Mouse (Mus musculus) layer of hippocampus, adult 9-11 months (tissue): ENCODE measurements at regions not wholly inside any gene's neighbourhood (a gene's known extent, or its start where the extent isn't known, plus 50 kb on each side); places are given as distances from the start of the nearest gene placed in this dataset.
"Not testable (repeated sequence)": the region's sequence is repeated elsewhere in the genome, so short reads cannot be mapped to it uniquely, and the experiment has no call there.

ENCODE experiments used
- DNase-seq: peaks from one replicate; pipeline ENCODE4 v3.0.0; 2022

DNA sequence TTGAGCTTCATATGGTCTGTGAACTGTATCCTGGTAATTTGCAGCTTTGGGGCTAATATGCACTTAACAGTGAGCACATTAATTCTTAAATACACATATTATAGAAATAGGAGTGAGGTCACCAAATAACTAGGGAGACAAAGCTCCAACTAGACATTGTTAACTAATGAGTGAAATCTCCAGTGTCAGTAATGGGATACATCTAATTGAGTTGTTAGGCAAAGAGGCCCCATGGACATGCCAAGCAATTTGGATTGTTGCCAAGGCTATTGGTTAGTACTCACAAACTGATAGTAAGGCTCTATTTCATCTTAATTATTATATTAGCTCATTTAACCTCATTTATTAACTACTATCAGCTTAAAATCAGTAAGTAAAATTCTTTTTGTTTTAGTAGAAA is 698.5 kb downstream of the Triml1 start:
- DNase-seq = no peak

DNA sequence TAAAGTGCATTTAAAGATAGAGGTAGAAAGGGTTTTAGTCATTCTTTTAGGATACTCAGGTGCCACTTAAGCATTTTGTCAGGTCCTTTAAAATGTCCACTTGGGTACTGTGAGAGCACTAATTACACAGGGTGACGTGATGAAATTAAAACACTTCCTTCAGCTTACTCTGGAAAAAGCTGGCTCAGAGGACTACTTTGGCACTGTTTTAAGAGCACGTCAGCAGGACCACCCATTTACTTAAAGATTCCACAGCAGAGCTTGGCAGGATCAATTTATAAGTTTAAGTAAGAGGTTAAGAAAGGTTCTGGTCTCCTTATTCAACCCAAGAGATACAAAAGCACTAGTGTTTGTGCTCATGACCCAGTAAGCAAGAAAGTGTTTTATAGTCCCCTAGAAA is 738.7 kb downstream of the Triml1 start:
- no peak for DNase-seq

DNA sequence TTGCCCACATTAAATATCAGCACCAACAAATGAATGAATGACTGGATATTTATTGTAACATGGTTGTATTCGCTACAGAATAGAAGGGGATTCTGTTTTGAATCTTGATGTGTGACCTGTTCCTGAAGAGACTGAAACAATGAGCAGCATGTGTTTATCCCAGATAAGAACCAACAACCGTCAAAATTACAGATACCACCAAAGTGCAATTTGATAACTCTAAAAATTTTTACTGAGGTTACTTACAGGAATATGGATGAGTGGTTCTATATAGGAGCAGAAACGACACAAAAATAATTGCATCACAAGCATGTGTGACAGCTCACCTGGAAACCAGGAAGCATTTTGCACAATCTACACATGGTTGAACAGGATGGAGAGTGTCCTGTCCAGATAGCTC is 744.4 kb downstream of the Triml1 start:
- DNase-seq = no peak

DNA sequence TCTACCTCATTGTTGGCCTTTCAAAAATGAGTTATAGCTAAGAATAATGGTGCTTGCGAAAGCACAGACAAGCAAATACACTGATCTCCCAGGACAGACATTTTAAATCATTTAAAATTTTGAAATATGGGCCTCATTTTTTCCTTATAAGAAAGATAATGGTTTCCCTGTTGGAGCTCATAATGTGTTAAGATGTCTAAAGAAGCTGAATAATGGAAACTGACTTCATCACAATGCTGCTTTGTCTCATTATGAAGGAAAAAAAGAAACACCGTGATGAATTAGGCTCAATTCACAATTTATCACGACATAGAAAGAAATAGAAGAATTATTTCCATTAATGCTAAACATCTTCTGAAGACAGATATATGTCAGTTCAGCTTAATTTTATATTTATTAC is 752.5 kb downstream of the Triml1 start:
- no peak for DNase-seq

DNA sequence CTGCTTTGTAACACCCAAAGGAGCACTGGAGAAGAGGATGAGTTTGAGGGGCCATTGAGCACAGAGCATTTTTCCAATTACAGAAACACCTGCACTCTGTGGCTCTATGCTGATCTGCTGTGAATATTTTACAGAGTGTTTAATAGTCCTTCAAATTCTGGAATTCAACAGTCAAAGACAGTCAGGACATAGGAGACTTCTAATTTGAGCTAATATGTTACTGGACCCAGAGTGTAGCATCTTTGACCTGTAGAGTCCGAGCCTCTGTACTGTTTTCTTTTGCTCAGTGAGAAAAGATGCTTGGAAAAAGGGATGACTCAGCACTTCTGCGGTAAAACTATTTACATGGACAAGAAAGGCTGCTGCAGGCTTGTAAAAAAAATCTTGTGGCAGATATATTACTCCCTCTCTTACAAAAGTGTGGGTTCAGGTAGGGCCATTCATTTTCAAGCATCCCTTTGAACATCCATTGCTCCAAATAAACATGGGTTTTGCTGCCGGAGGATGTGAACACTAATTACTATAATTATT is 793.1 kb downstream of the Triml1 start:
- DNase-seq = no peak

DNA sequence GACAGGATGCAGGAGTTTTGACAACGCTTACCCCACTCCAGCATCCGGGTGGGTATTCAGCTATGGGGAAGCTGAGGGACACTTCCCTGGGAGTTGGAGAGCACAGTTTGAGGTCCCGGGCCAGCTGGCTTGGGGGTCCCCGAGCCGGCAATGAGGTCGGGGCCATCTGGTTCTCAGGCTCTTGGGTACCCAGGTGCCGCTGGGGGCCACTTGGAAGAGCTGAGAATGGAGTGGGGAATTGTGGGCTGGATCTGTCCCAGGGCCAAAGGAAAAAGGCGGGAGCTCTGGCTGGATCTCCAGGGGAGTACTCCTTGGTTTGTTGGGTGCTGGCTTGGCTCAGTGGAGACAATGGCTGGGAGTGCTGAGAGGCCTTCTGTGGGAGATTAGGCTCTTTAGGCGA is 806.6 kb downstream of the Triml1 start:
- no peak for DNase-seq

DNA sequence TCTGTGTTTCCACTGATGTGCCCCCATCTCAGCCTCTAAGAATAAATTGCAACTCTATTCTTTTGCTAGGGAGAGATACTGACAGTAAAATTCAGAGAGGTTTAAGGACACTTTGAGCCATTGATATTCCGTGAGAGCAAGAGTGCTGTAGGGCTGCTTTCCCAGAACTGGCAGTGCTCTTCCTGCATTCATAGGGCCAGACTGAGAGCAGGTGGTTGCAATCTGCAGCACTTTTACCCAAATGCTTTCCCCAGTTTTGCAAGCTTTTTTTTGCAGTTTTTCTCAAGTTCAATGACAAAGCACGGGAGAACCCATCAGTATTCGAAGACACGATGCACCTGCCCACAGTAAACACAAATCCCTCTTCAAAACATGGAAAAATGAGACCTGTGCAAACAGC is 816.6 kb downstream of the Triml1 start:
- peak; percentile 41 for DNase-seq

DNA sequence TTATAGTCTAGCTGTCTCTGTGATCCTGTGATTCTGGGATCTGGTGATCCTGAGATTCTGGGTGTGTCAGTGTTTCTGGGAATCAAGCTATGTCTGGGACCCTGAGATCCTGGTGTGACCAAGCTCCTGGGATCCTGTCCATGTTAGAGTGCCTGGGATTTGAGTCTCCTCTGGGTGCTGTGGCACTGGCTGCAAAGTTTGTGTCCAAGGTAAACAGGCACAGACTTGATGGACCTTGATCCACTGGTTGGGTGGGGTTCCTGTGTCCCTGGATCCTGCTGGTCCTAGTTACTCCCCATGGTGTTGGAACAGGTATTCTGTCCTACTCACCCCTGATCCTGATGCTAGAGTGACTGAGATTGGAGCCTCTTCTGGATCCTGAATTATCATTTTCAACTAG is 818.4 kb downstream of the Triml1 start:
- no peak for DNase-seq

DNA sequence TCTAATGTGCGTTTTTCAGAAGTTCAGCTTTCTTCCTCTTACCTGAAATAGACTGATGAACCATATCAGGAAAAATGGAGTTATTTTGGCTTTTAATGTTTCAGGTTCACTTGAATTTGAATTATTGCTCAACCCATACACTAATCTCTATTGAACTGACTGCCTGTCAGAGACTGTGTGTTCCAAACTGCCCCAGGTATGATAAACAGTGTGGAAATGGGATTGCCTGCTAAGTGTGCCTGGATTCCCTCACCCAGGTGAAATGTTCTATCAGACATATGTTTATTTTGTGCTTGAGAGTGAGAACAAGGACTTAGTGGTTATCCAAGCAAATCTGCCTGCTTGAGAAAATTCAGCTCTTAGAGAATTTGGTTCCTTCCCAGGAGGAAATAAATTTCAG is 830.2 kb downstream of the Triml1 start:
- DNase-seq = no peak

DNA sequence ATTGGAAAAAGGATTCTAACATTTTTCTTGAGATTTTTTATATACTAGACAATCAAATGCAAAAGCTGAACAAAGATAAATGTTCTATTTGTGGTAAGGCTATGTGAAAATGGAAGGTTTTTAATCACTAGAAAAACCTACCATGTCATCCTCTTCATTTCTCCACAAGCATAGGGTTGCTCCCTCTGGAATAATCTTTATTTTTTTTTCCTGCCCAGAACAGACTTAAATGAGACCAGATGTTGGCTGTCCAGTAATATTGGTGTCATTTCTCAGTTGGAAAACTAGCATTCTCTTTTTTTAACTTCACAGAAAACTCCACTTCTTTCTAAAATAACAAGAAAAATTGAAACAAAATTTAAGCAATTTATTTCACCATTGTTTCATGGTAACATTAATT is 849.9 kb downstream of the Triml1 start:
- DNase-seq = no peak

DNA sequence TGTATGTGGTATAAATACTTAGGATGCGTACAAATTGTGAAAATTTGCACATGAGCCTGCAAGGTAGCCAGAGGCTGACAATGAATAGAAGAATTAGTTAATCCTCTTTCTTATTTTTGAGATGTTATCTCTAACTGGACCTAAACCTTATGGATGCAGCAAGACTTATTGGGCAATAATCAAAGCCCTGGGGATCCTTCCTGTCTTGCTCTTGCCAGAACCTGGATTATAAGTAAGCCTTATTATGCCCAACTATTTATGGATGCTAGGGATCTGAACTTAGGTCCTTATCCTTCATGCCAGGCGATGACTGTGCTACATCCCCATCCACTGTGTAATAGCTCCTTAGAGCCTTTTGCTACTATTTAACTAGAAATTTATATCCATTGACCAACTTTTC is 859.3 kb downstream of the Triml1 start:
- no peak for DNase-seq

DNA sequence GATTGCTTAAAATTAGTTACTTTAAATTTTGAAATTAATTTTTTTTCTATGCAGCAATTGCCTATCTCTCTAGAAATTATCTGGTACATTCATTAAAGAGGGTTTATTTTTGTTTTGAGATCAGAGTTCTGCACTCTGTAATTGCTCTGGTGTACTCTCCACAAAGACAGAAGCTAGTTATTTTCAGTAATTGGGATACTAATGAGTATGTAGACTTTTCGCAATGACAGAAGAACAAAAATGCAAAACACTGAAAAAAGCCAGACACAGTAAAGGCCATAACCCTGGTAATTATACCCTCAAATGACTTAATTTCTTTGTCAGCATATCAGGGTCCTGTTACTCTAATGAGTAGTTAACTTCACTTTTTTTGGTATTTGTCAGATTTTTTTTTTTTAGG is 836.5 kb upstream of the Frg1 start:
- DNase-seq = no peak

DNA sequence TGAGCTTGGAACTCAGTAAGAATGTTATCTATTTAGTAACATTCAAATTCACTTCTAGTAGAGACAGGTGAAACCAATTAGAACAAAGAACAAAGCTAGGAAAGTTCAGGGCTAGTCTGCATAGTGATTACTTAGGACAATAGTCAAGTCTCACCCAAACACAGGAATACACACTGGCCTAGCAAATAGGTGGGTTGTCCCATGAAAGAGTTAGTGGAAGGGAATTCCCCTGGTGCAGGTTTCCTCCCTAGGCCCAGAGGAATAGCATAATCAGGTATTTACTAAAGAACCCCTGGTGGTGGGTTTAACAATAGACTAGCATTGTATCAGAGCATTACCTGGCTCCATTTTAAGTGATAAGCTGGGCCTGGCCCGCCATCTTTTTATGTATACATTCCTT is 825.4 kb upstream of the Frg1 start:
- DNase-seq = not testable (repeated sequence)

DNA sequence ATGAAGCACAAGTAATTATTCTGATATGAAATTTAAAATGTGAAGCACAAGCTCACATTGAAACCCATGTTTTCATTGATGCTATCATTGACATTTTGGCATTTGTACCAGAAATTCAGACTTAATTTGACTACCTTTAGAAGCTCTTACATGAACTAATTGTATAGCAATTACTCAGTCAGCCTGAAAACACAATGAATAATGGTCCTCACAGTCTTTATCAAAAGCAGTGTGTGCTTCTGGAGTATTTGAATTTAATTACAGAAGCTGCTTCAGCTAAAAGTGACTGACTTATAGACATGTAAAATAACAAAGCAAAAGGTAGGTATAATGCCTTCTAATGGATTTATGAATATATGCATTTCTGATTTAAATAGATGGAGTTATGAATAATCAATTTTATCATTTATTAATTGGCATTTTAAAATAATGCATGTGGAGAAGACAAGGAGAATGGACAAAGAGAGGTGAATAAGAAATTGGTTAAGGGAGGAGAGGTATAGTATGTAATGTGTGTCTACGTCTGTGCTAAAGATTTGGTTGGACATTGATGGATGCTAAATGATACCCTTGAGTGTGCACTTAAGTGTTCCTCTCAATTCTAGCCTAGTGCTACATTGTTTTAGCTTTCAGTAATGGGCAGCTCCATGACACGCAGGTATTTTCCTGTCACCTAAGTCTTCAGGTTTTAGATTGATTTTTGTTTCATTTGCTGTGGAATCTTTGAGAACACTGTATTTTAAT is 803.2 kb upstream of the Frg1 start:
- DNase-seq = no peak

DNA sequence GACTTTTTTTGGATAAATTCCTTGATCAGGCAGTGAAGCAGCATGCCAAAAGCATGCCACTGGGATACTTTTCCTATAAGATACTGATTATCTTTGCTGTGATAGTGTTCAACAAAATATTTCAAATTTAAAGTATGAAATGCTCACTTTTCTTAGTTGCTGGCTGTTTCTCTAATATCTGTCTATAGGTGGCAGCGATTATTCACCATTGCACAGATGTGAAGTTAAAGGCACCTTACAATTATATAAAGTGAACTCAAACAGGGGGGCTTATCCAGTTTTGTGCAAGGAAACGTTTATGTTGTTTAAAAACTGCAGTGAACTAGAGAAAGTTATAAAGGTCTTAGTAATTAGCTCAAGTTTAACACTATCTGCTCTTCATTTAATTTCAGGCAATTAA is 794.1 kb upstream of the Frg1 start:
- no peak for DNase-seq

DNA sequence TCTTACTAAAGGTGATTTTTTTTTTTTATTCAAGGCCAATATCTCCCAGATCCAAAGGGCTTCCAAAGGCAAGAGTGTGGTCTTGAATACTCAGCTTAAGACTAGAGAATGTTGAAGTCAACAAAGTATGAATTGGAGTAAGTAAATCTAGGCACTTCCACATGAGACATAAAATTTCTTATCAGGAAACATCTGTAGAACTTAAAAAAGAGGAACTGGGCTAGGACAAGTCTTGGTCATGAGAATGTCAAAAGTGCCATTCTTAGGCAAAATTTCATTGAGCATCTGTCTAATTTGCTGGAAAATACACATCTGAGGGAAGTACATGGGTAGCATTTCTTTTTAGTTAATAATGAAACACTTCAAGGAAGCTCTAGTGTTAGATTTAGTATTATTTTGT is 793.1 kb upstream of the Frg1 start:
- no peak for DNase-seq

DNA sequence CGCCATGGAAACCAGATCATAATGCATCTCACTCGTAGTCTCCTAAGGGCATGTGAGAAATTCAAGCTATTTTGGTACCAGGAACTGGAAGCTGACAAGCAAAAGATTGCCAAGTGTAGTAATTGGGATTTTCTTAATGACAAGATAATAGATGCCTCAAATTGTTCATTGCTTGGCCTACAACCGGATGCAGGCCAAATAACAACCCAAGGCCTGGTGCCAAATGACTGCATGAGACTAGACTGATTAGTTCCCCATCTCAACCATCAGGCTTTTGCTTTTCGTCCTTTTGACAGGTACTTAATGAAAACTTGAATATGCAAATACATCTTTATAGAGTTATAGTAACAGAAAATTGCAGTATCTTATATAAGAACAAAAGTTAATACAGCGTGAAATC is 780.4 kb upstream of the Frg1 start:
- no peak for DNase-seq

DNA sequence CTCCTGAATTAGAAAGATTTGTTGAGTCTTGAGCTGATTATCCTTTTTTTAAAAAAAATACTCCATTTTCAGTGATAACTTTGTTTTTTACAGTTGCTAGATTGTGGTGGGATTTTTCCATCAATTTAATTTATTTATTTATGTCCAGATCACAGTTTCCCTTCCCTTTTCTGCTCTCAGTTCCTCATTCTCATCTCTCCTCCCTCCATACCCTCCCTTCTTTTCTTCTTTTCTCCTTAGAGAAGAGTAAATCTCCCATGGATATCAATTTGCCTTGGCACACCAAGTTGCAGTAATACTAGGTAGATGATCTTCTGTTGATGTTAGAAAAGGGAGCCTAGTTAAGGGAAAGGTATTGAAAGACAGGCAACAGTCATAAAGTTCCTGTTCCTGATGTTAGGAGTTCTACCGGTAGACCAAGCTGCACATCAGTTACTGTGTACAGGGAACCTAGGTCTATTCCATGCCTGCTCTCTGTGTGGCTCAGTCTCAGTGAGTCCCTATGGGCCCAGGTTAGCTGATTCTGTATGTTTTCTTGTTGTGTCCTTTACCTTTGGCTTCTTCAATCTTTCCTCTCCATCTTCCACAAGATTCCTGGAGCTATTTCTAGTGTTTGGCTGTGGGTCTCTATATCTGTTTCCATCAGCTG is 777.2 kb upstream of the Frg1 start:
- DNase-seq = no peak

DNA sequence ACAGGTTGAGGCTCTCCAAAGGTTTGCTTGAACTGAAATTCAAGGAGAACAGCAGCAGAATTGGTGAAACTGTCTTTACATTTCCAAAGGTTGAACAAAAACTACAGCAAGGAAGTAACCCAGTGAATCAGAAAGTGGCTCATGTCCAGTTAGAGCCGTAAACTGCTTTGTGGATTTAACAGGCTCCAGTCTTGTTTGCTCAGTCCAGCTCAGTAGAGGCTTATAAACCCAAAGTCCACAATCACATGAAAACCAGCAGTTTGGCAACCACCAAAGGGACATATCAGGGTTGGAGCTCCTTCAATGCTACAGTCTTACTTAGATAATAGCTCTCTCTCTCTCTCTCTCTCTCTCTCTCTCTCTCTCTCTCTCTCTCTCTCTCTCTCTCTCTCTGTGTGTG is 770.2 kb upstream of the Frg1 start:
- no peak for DNase-seq

DNA sequence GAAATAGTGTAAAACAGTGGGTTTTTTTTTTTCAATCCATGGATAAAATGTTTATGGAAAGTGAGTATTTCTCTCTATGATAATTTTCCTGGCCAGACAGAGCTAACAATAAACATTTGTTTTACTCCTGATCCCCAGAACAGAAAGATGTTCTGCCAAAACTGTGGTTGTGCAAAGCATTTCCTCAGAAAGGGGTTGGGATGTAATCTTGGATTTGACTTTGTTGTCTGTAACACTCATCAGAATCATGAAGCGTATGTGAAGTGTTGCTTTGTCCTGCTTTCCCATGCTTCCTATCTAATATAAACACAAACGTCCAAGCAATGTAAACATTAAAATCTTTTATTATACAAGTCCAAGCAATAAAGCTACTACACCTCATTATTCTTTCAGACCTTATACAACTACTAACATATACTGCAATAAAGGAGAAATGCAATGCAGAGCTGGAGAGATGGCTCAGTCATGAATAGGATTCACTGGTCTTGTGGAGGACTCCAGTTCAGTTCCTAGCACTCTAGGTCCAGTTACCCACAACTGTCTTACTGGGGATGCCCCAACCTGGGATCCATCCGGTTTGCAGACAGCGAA is 766.5 kb upstream of the Frg1 start:
- DNase-seq = no peak

DNA sequence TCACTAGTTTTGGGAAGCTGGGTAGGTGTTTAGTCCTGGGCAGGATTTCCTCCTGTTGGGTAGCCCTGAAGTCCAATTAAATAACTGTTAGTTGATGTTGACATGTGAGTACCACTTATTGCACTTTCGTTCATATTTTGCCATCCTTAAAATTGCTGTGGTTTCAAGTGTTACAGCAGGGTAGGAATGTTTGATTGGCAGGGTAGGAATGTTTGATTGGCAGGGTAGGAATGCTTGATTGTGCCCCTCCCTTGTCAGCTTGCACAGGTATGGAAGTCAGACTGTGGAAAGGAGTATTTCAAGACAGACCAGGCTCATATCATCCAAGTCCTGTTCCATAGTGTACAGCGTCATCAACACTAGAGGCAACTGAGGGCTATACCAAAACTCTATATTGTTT is 745.6 kb upstream of the Frg1 start:
- no peak for DNase-seq

DNA sequence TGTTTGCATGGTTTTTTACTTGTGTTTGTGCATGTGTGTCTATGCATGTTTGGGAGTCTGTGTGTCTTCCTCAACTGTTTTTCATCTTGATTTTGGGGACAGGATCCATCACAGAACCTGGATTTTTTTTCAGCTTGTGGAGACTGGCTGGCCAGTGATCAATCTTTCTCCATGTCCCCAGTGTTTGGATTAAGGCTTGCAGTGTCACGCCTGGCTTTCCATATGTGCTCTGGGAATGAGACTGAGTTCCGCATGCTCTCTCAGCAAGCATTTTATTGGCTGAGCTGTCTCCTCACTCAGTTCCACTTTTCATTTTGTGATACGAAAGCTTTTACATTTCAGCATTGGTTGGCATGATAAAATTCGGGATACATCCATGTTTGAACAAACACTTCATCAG is 740.1 kb upstream of the Frg1 start:
- no peak for DNase-seq

DNA sequence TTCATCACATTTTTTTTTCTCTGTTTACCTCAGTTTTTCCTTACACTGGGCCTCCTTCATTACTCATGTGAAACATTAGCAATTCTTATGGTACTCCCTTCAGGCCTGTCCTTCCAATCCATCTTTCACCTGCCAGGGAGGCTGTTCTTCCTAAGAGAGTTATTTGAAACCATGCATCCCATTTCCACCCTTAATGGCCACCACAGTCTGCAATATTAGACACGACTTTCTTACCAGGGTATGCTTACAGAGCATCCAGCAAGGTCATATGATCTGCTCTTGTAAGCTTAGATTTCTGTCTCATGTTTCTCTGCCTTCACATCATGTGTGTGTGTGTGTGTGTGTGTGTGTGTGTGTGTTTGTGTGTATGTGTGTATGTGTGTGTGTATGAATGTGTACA is 739.7 kb upstream of the Frg1 start:
- DNase-seq = no peak

DNA sequence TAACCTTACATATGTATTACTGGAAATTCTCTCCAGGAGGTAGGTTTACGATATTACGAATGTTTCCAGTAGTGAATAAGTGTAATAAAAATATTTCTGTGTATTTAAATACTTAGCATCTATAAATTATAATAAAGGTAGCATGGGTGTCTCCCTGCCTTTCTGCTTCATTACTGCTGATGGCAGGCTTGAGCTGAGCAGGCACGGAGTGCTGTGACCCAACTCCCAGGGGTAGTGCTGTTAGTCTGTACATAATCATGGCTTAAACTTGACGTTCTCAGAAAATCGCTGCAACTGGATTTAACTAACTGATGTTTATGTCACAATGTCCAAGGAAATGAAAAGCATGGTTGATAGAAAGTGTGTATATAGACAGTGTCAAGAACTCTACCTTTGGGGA is 727.8 kb upstream of the Frg1 start:
- DNase-seq = no peak

DNA sequence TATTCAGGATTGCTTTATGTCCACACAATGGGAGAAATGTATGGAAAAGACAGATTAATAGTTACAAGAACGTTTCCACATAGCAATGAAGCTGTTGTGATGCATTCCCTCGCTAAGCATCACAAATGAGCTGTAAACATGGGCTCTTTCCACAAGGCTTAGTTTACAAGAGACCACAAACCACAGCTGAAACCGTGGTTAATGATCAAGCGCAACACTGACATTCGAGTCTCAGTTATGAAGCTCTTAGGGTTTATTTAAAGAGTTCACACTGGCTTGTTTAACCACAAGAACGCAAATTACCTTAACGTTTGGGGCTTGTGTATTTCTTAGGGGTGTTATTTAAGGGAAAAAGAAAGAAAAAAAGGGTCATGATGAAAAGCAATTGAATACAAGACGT is 727.3 kb upstream of the Frg1 start:
- DNase-seq = no peak
